Mouse (Mus musculus) right cerebral cortex, postnatal 36 days (tissue): ENCODE results near the gene Tmem101.
"Not testable (repeated sequence)": the region's sequence is repeated elsewhere in the genome, so short reads cannot be mapped to it uniquely, and the experiment has no call there.

Source experiments
- DNase-seq, 2 experiments: peaks; one replicate each; pipeline ENCODE4 v3.0.0; 2022; ENCODE audit warnings: low spot score in 2 of 2, mixed read lengths in 1 of 2

The Tmem101 gene

DNA sequence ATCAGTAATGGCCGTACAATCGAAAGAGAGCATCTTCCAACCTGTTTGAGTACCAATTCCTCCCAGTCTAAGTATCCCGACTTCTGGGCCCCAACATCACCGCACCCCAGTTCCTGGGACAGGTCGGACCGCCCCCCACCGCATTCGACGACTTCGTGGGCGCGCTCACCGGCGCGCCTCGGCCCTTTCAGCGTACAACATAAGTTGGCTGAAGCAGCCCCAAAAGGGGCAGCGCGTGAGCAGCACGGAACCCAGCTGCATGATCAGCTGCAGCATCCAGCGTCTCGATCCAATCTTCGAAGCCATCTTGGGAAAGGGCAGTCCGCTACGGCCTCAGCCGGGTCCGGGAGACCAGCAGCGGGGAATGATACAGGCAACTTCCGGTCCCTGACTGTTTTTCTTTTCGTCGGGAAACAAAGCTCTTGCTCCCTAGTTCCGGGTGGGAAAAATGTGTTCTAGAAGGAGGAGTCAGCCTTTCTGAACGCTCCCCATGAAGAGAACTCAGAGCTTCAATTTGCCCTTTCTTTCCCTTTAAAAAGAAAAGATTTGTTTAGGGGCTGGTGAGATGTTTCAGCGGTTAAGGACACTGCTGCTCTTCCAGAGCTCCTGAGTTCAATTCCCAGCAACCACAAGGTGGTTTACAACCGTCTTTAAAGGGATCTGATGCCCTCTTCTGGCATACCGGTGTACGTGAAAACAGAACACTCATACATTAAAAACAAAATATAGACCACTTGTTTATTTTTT is at the start of gene Tmem101:
Tmem101 (minus strand) TSS at position 366 of the 747 bp plus-strand sequence.
- DNase-seq = peak; percentile 82 to 85

DNA sequence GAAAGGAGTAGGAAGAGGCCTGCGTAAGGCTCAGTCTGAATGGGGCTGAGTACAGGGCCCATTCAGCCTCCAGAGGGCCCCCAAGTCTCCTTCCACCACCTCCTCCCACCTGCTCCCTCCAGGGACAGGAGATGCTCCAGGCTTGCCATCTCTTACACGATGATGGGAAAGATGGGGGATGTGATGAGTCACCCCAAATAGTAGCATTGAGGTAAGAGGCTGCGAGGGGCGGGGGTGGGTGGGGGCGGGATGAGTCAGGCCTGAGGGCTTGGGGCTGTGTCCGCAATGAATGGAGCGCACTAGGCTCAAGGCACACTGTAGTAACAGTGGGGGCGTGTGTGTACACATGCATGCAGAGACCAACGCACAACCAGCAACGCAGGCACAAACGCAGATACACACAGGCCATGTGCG is 45.2 kb upstream of the Tmem101 start:
- peak; percentile 64 to 83 for DNase-seq

DNA sequence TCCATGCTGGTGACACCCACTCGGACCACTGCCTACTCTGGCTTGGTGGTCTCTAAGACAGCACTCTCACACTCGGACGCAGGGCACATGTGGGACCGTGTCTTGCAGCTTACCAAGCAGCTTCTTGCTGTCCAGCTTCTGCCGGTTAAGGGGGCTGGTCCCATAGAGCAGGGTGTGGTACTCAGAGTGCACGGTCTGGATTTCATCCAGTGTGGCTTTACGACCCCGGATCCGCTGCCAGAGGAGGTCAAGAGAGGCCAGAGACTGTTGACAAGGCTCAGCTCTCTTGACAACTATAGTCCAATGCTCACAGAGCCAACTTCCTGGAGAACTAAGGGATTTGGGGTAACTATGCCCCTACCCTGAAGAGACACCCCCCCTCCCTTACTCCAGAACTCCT is 43.7 kb upstream of the Tmem101 start:
- no peak for DNase-seq

DNA sequence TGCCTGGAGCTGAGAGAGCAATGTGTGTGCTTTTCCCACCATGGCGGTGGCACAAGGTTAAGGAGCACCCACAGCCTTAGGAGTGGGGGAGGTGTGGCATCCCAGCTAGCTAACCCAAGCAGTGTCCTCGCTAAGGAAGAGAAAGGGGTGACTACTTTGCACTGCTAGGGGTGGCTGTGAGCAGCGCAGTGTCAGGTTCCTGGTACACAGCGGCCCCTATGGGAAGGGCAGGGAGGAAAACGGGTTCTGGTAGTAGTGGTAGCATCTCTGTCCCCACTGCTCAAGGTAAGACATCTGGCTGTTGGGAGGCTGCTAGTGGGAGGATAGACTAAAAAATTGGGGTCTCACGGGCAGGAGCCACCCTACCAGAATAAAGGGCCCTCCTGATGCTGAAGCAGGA is 42.0 kb upstream of the Tmem101 start:
- no peak for DNase-seq

DNA sequence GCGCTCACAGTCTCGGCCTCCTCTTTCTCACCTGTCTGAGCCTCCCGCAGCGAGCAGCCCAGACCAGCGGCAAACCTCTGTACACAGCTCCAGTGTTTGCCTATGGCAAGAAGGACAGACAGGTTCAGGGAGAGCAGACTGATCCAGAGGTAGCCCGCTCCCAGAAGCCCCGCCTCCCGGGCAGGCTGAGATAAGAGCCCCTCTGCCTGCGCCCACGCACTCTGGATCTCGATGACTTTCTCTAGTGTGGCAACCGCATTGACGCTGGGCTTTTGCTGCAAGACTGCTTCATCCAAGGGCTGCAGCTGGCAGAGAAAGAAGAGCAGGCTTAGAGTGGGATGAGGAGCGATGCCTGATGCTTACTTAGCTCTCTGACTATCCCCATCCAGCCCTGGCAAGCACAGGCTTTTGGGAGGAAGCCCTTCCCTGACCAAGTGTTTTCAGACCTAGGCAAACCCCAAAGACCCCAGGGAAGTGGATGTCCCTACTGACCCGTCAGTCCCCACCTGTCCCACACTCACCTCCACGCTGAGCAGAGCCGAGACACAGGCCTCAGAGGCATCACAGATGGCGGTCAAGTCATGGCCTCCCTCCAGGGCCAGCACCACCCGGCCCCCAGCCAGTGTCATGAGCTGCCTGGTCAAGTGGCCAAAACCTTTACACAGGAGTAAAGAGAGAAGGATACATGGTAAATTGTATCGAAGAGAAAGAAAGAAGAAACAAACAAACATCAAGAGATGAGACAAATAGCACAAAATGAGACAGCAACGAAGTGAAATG is 40.0 kb upstream of the Tmem101 start:
- DNase-seq = no peak

DNA sequence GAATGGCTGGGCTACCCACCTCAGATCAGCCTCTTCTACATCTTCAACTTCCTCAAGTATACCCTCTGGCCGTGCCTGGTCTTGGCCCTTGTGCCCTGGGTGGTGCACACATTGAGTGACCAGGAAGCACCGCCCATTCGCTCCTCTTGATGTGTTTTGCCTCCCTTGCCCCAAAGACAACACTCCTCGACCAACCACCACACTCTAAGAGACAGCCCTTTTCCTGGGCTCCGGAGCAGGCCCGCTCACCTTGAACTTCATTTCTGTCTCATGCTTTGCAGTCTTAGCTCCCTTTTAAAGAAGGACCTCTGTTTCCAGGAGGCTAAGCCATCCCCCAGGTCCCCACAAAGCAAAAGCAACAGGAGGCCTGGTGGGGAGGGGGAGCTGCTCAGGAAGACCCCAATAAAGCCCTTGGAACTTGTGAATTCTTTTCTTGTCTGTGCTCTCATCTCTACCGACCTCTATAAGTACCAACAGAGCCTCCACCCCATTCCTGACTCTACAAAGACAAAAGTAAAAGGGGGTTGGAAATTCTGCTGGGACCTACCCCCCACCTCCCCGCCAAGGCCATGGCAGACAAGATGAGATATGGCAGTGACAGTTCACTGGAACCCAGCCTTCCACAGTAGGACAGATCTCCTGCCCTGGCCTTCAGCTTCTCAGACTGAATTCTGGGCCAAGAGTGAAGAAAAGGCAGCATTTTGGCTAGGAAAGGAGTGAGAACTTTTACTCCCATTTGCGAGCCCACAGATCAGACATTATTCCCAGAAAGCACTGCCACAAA is 37.6 kb upstream of the Tmem101 start:
- no peak for DNase-seq

DNA sequence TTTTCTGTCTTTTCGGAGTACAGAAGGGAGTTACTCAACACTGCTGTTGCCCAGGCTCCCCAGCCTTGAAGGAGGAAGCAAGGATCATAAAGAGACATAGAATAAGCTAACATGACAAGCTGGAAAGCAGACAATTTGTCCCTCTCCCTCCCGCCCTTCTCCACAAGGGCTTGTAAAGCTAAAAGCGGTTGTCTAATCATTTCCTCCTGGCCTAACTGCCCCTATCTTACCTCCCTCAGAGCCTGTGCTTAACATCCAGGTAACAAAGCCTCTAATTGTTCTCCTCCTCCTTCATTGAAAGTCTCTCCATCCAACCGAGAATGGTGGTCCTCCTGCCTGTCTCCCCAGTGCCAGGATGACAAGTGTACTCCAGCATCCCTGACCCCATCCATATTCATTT is 34.6 kb upstream of the Tmem101 start:
- DNase-seq = no peak

DNA sequence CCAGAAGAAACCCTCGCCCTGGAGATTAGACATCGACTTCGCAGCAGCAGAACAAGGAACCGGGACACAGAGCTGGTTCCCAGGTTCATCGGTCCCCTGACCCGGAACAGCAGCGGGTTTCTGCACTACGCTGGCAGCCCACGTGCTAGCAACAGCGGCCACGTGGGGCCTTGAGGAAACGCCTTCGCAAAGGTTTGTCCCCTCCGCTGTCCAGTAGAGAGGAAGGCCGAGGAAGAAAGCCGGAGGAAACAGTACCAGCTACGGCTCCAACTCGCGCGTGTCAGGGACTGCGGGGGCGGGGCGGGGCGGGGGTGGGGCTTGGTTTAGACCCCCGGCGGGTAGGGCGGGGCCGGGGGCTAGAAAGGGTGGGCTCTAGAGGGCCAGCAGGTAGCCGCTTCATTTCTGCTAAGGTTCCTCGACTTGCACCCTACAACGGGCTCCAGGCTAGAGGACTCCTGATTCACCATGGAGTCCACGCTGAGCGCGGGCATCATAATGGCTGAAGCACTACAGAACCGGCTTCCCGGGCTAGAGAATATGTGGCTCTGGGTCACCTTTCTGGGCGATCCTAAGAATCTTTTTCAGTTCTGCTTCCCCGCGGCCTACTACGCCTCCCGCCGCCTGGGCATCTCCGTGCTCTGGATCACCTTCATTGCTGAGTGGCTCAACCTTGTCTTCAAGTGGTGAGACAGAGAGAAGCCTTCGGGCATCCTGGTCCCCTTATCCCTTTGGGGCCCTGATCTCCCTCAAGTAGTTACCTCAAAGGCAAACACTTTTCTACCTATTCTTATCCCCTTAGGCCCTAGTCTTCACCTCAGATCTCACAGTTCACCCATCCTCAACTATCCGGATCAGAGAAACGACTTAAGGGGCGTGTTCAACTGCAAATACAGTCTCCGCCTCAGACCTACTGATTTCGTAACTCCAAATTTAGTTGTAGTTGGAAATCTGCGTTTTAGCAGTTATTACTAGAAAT is 33.5 kb upstream of the Tmem101 start, which contains the start of gene G6pc3:
G6pc3 (plus strand) TSS at position 160 of the 976 bp plus-strand sequence.
- peak; percentile 90 to 93 for DNase-seq

DNA sequence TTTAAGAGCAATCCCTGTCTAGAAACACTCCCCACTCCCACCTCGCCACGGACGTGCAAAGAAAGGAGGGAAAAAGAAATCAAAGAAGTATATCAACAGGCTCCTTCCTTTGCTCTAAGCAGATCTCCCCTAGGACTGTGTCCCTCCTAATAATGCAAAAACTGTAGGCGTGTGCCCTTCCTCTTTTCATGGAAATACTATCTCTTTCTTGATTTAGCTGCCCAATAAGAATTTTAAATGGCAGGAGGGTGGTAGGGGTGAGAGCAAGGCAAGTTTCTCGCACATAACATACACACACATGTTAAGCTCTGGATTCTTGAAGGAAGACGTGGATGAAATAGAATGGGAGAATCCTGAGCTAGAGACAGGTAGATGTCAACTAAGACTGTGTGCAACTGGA is 32.8 kb upstream of the Tmem101 start:
- no peak for DNase-seq

DNA sequence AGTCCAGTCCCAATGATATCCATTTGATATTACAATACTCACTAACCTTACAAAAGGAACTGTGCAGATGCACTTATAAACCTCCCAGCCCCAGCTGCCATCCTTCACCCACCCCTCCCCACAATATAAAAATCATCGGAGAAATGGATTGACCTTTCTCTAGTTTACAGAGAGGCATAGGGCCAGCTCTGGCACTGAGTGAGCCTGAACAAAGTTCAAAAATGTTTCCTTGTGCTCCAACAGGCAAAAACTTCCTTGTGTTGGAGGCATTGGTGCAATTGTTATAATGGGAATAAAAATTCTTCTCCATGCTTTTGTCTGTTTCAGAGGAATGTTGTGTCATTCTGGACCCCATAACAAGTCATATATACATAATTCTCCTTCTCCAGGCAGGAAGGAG is 30.0 kb upstream of the Tmem101 start:
- no peak for DNase-seq

DNA sequence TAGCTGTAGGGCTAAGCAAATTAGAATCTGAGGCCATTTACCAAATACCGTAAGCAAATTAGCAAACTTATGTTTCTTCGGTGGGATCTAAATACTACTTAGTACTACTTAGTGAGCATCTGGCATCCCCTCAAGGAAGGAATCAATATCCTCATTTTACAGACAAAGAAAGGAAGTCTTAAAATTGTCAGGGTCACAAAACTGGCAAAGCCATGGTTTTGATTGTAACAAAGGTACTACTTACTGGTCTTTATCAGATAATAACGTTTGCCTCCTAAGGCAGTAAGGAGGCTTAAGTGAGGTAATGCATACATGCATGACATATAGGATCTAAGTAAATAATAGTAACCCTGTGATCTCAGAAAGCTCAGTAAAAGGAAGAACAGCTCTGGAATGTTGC is 29.5 kb upstream of the Tmem101 start:
- no peak for DNase-seq

DNA sequence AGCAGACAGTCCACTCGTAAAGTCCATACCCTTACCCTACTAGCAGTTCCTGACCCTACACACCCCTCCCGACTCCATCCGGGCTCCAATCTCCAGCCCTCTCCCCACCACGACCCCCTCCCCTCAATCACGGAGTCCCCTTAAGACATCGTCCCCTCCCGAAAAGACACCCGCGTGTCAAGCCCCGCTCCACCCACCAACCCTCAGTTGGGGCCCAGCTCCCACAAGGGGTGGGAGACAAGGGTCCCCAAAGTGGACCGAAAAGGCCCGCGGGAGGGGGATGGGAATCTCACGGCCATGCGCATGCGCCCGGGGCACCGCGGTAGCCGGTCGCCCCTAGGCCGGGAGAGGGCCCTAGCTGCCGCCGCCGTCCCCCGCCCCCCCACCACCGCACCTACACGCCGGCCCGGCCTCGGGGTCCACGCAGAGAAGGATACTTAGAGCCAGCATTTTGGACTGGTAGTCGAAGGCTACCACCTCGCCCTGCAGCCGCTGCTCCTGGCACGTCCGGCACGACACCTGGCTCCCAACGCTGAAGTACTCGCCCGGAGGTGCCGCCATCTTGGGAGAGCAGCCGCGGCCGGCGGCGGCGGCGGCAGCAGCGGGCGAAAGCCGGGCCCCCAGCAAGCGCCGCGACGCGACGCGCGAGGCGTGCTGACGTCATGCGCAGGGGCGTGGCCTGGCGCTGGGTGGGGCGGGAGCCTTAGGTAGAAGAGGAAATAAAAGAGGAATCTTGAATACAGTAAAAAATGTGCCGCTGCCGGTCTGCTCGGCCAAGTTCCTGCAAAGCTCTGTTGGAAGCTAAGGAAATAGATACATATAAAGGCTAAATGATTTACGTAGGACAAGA is 28.7 kb upstream of the Tmem101 start, which contains the start of gene Lsm12:
Lsm12 (minus strand) TSS at position 651 of the 850 bp plus-strand sequence.
- DNase-seq = peak; percentile 82 to 83

DNA sequence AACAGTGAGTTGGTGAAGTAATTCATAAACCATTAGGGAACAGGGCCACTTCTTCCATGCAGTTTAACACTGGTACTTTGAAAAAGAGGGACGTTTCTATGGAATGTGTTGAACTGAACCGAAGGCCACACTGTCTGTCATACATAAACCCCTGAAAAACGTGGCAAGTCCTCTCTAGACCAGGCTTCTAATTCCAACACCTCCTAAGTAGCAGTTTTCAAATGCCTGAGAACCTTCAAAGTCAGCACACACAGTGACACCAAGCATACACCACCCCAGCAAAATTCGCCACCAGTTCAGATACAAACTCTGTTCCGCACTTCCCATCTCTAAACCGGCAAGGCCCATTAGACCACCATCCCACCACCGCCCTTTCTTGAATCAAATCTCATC is 28.0 kb upstream of the Tmem101 start:
- DNase-seq = no peak

DNA sequence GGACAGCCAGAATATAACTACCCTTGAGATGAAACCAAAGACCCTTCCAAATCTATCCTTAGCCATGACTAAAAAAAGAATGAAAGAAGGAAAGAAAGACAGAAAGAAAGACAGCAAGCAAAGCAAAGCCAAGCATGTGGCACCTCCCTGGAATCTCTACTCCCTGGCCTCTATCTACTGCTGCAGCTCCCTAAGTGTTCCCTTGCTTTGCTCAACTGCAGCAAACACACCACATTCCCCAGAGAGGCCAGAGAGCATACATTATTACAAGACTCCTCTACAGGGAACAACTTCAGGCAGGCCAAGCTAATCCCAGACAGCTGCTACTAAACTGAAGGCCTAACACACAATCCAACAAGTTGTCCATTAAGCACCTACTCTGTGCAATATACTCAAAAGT is 23.6 kb upstream of the Tmem101 start:
- DNase-seq = no peak

DNA sequence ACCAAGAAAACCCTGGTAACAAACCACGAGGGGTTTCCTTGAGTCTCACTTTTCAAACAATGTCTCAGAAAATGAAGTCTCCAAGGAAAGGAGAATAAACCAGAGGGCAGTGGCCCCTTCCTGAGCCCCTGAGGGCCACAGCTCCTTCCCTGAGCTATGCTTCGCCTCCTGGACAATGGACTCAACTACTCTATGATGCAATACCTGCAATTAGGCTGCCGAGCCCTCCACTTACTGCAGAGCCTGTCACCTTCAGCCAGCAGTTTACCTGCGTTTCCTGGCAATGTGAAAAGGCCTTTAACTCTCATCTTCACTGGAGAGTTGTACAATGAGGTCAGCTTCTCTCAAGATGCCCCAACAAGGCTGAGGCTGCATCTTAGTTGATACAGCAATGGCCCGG is 12.5 kb upstream of the Tmem101 start:
- no peak for DNase-seq

DNA sequence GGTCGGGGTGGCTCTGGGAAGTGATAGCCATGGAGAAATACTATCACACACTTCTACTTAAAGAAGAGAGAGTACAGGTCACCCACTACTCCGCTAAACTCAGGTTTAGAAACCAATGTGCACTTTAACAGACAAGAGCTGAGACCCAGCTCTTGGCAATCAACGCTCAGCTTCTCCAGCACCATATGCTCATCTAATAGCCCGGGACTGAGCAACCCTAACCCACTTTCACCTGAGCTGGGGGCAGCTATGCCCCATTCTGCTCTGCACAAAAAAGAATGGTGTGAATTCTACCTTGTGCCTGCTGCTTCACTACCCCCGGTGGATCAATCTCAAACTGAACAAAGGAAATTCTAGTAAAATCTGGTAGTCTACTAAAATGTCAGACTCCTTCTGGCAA is 11.3 kb upstream of the Tmem101 start:
- no peak for DNase-seq

DNA sequence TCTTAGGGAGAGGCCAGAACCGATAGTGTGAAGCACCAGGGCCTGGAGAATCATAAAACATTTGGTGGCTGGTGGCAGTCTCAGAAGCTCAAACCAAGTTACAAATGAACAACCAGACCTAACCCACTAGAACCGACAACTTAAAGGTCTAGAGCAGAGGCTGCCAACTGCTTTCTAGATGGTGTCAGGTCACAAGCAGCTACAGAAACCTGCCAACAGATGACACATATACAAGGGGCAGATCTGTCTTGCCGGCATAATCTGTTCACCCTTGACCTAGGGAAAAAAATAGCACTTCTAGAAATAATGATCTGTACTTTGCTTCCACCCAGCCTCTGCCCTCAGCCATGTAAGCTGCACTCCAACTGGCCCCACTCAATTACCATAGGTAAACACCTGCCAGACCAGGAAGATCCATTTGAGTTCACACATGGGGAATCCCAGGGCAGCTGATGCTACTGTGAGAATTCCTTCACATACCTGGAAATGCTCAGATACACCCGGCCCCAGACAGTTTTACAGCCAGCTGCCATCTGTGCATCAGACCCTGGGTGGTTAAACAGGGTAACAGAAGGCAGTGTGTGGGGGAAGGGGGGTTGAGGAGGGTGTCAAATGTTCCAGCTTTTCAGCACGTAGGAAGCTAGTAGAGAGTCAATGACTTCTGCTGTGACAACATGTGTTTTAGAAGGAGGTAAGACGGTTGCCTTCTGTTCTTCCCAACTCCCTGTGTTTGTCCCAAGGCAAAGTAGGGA is 9.9 kb upstream of the Tmem101 start:
- DNase-seq = peak in 1 of 2 experiments; percentile 30

DNA sequence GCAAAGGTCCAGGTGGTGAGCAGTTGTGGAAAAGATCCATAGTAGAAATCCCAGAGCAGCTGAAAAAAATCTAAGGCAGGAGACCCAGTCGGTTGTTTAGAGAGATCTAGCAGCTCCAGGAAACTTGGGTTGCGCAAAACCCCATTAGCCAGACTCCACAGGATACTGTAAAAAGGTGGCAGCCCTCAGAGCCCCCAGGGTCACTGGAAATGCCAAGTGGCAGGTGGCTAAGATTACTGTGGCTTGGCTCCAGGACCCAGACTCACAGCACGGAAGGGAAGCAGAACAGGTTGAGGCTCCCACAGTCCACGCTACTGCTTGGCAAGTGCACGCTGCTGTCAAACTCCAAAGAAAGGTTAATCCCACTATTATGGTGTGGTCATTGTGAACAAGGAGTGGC is 3.6 kb upstream of the Tmem101 start:
- DNase-seq = no peak

DNA sequence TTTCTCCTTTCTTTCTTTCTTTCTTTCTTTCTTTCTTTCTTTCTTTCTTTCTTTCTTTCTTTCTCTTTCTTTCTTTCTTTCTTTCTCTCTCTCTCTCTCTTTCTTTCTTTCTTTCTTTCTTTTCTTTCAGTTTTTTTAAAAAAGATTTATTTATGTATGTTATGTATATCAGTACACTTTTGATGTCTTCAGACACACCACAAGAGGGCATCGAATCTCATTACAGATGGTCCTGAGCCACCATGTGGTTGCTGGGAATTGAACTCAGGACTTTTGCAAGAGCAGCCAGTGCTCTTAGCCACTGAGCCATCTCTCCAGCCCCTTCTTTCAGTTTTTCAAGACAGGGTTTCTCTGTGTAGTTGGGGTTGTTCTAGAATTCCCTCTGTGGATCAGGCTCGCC is 1.8 kb upstream of the Tmem101 start:
- DNase-seq = not testable (repeated sequence)

DNA sequence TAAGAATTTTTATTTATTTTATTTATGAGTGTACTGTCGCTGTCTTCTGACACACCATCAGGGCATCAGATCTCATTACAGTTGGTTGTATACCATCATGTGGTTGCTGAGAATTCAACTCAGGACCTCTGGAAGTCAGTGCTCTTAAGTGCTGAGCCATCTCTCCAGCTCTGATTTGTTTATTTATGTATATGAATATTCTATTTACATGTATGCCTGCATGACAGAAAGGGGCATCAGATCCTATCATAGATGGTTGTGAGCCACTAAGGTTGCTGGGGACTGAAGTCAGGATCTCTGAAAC is 534 bp upstream of the Tmem101 start:
- DNase-seq = no peak
